Mouse (Mus musculus) limb, embryonic 11.5 days (tissue): ENCODE measurements around the gene Rps25. TPM values are rescaled to one million over a fixed set of nuclear protein-coding genes. Genes with fewer than 3 reads are reported as not detected.
A peak's percentile ranks its signal among the peaks of the same experiment; 100 is the strongest.
"Not testable (repeated sequence)": the region's sequence is repeated elsewhere in the genome, so short reads cannot be mapped to it uniquely, and the experiment has no call there.

Source experiments
- ATAC-seq: fragments of 200-750 bp; cut with Nextera tagmentation; 2 replicates; pipeline ENCODE4 v1.8.0; 2017; ENCODE audit warnings: low read depth; ENCODE audit not compliant: insufficient number of reproducible peaks, low FRiP score, low TSS enrichment
- DNase-seq: peaks from one replicate; pipeline ENCODE4 v3.0.0-alpha.2; 2015; ENCODE audit warnings: low spot score
- H3K27ac ChIP-seq: fragments of 300-500 bp; sonication (generic); replicated peaks from 2 replicates; pipeline ENCODE4 v1.5.1; 2014; ENCODE audit warnings: low read depth, mild to moderate bottlenecking, low read length
- H3K27me3 ChIP-seq: fragments of 300-500 bp; sonication (generic); 2 replicates; pipeline ENCODE4 v1.6.1; 2014; ENCODE audit warnings: mild to moderate bottlenecking, low read length, mixed read lengths; ENCODE audit not compliant: control insufficient read depth, insufficient read depth
- H3K36me3 ChIP-seq: fragments of 300-500 bp; sonication (generic); 2 replicates; pipeline ENCODE4 v1.6.1; 2014; ENCODE audit warnings: mild to moderate bottlenecking, low read length, moderate library complexity, mixed read lengths; ENCODE audit not compliant: control insufficient read depth, insufficient read depth
- H3K4me1 ChIP-seq: fragments of 300-500 bp; sonication (generic); 2 replicates; pipeline ENCODE4 v1.6.1; 2014; ENCODE audit warnings: low read length, mixed read lengths; ENCODE audit not compliant: control insufficient read depth, insufficient read depth
- H3K4me2 ChIP-seq: fragments of 300-500 bp; sonication (generic); 2 replicates; pipeline ENCODE4 v1.6.1; 2014; ENCODE audit warnings: low read depth, mild to moderate bottlenecking, moderate library complexity; ENCODE audit not compliant: severe bottlenecking
- H3K4me3 ChIP-seq: fragments of 300-500 bp; sonication (generic); 2 replicates; pipeline ENCODE4 v1.5.1; 2014; ENCODE audit warnings: low read depth, low read length
- H3K9ac ChIP-seq: fragments of 300-500 bp; sonication (generic); 2 replicates; pipeline ENCODE4 v1.6.1; 2014; ENCODE audit warnings: mild to moderate bottlenecking, low read length
- H3K9me3 ChIP-seq: fragments of 300-500 bp; sonication (generic); 2 replicates; pipeline ENCODE4 v1.6.1; 2016; ENCODE audit warnings: low read length; ENCODE audit not compliant: control insufficient read depth
- WGBS: fragments of 180-500 bp; shearing (Covaris S2); extraction: QIAGEN DNeasy Blood & Tissue Kit; methylation state at CpG from one replicate; pipeline ENCODE4 v1.1.7; 2014; 5-methylcytosine and 5-hydroxymethylcytosine counted together
- polyA plus RNA-seq: library from polyadenylated mRNA; unstranded; fragments of >200 nt; fragmentation: Nextera tagmentation; extraction: Ambion mirVana; gene quantifications from 2 replicates; pipeline ENCODE4 v1.2.1, GENCODE M21; 2014

The Rps25 gene
- polyA plus RNA-seq, 1 experiment from 2014 or later, result 2,256 TPM

DNA sequence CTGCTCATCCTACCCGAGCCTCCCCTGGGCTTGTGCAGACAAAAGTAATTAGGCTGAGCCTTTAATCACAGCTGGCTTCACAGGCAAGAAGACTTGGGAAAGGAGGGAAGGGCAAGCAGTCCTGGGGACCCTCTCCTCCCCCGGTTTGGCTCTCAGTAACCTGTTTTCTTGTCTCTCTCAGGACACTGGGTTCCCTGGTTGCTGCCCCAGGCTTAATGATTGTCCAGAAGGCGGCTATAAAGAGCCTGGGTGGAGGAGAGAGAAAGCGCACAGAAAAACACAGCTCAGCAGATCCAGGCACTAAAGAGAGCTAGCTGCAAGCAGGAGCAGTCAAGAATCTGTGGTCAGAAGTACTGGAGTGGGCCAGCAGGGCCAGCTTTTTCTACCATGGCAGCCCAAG is 8.9 kb upstream of the Rps25 start:
- Histone ChIP-seq H3K27ac (no peak overlapping the region), H3K9me3 (no peaks in the 10 kb centered on the region), H3K27me3 (0 out of 2 replicates have a peak, but pooled peaks cover 2% of the 10 kb centered on the region), H3K9ac (no peak overlapping the region), H3K36me3 (peaks cover 14% of the 10 kb centered on the region), H3K4me2 (no peak overlapping the region), H3K4me3 (no peak overlapping the region), H3K4me1 (peaks cover 9% of the 10 kb centered on the region; the same call in 1 of the 2 replicates)
- DNase-seq (no peak), ATAC-seq (no peak)
- WGBS, result 19% methylated on average over 4 of the region's 4 CpGs

DNA sequence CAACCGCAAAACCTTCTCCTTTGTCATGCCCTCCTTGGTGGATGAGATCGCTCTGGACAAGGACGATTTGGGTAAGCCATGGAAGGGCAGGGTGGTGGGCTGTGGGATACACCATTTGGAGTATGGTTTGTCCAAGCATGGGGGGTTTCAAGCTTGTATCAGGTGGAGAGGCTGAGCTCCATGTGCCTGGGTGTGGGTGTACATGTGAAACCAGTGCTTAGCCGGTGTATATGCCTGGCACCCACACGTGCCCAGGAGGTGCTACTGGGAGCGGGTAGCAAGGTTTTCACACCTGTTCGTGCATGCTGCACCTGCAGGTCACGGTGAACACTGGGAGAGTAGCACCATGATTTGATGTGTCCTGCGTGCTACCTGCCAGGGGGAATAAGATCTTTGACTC is 8.4 kb upstream of the Rps25 start:
- H3K4me2 ChIP-seq, result no peak overlapping the region

DNA sequence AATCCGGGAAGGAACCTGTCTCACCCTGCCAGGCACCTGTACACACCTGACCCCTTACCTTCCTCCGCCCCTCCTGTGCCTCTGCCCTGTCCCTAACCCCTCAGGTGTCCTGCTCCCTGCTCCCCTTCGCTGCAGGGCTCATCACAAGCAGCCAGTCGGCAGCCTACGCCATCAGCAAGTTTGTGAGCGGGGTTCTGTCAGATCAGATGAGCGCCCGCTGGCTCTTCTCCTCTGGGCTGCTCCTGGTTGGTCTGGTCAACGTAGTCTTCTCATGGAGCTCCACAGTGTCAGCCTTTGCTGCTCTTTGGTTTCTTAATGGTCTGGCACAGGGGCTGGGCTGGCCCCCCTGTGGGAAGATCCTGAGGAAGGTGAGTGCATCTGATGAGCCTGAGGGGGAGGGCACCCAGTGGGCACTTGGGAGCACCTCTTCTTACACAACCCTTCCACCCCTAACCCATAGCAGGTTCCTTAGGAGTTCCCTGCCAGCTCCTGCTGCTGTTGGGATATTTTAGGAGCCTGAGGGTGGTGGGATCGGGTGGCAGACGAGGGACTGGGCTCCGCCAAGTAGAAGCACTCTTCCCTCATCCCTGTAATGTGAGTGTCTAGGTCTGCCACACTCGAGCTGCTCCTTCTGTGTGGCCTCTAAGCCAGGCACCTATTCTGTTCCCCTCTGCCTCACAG is 7.7 kb upstream of the Rps25 start:
- H3K9me3 ChIP-seq, result no peaks in the 10 kb centered on the region
- ATAC-seq, result no peak
- peaks cover 21% of the 10 kb centered on the region for H3K36me3 ChIP-seq
- DNase-seq, result no peak
- no peak overlapping the region for H3K9ac ChIP-seq
- 84% methylated on average over 13 of the region's 13 CpGs for WGBS
- H3K4me2 ChIP-seq, result no peak overlapping the region
- no peak overlapping the region for H3K27ac ChIP-seq
- H3K27me3 ChIP-seq, result 0 out of 2 replicates have a peak, but pooled peaks cover 2% of the 10 kb centered on the region
- H3K4me3 ChIP-seq, result no peak overlapping the region
- H3K4me1 ChIP-seq, result peaks cover 9% of the 10 kb centered on the region; the same call in 1 of the 2 replicates

More for the DNA sequence above, 8.4 kb upstream of the Rps25 start:
- DNase-seq (no peak), ATAC-seq (no peak)
- H3K36me3 ChIP-seq, result peaks cover 17% of the 10 kb centered on the region
- peaks cover 9% of the 10 kb centered on the region; the same call in 1 of the 2 replicates for H3K4me1 ChIP-seq
- no peak overlapping the region for H3K4me3 ChIP-seq
- no peak overlapping the region for H3K9ac ChIP-seq
- H3K27me3 ChIP-seq, result 0 out of 2 replicates have a peak, but pooled peaks cover 2% of the 10 kb centered on the region
- 87% methylated on average over 9 of the region's 9 CpGs for WGBS
- H3K9me3 ChIP-seq, result no peaks in the 10 kb centered on the region
- H3K27ac ChIP-seq, result no peak overlapping the region

DNA sequence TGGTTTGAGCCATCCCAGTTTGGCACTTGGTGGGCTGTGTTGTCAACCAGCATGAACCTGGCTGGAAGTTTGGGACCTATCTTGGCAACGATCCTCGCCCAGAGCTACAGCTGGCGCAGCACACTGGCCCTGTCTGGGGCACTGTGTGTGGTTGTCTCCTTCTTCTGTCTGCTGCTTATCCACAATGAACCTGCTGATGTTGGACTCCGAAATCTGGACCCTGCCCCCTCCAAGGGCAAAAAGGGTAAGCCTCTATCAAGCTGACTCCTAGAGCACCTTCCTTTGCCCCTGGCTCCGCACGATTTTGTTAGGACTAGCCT is 7.2 kb upstream of the Rps25 start:
- H3K4me1 ChIP-seq, result peaks cover 9% of the 10 kb centered on the region; the same call in 1 of the 2 replicates
- no peak overlapping the region for H3K9ac ChIP-seq
- no peak overlapping the region for H3K27ac ChIP-seq
- WGBS, result 92% methylated on average over 6 of the region's 6 CpGs
- no peak overlapping the region for H3K4me3 ChIP-seq
- H3K27me3 ChIP-seq, result 0 out of 2 replicates have a peak, but pooled peaks cover 2% of the 10 kb centered on the region
- peaks cover 22% of the 10 kb centered on the region for H3K36me3 ChIP-seq
- H3K4me2 ChIP-seq, result no peak overlapping the region
- H3K9me3 ChIP-seq, result no peaks in the 10 kb centered on the region
- no peak for ATAC-seq
- DNase-seq, result no peak

DNA sequence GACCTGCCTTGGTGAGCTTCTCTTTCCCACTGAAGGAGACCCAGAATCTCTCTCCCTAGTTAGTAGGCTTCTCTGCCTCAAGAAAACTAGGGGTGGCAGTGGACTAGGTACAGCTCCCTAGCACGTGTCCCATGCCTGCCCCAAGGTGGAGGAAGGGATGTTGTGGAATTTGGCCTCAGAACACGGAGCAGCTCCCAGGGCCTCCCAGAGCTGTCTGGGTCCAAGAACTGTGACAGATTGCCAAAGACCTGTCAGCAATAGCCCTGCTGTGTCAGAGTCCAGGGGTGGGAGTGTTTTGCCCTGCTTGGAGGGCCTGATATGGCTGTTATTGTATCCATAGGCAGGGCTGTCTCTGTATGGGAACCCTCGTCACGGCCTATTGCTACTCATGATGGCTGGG is 5.9 kb upstream of the Rps25 start:
- H3K4me1 ChIP-seq, result peaks cover 9% of the 10 kb centered on the region; the same call in 1 of the 2 replicates
- no peak overlapping the region for H3K4me3 ChIP-seq
- H3K27ac ChIP-seq, result no peak overlapping the region
- H3K36me3 ChIP-seq, result peaks cover 25% of the 10 kb centered on the region
- H3K9me3 ChIP-seq, result no peaks in the 10 kb centered on the region
- DNase-seq (no peak), ATAC-seq (no peak)
- 83% methylated on average over 4 of the region's 4 CpGs for WGBS
- no peak overlapping the region for H3K9ac ChIP-seq
- 0 out of 2 replicates have a peak, but pooled peaks cover 2% of the 10 kb centered on the region for H3K27me3 ChIP-seq
- no peak overlapping the region for H3K4me2 ChIP-seq

DNA sequence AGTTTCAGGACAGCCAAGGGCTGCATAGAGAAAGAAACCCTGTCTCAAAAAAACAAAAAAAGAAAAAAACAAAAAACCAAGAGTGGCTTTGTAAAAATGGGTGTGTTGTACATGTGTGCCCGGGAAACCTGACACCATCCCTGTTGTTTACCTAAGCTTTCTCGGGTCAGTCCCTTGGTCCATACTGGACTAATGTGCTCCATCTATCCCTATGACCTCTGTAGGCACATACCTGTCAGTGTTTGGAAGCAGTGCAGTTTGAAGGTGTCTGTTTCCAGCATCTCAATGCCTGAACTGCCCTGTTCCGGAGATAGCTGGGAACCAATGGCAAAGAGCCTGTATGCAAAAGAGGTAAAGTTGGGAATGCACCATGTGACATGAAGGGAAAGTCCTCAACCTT is 1.9 kb upstream of the Rps25 start:
- Histone ChIP-seq H3K4me3 (no peak overlapping the region), H3K4me2 (no peak overlapping the region), H3K9me3 (no peaks in the 10 kb centered on the region), H3K9ac (no peak overlapping the region), H3K36me3 (peaks cover 33% of the 10 kb centered on the region), H3K27ac (no peak overlapping the region), H3K4me1 (no peaks in the 10 kb centered on the region), H3K27me3 (no peaks in the 10 kb centered on the region)
- DNase-seq, result no peak
- ATAC-seq, result no peak
- 79% methylated on average over 3 of the region's 3 CpGs for WGBS

DNA sequence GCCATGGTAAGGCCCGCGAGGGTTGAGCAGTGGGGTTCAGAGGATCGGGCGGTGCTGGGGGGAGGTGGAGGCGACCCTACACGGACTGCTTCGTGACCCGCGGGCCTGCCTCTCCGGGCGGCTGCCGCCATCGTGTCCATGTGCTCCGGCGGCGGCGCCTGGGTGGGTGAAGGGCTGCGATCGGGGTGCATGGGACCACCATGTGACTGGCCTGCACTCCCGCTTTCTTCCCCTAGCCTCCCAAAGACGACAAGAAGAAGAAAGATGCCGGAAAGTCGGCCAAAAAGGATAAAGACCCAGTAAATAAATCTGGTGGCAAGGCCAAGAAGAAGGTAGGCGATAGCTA is 786 bp downstream of the Rps25 start:
- Histone ChIP-seq H3K27ac (peak overlapping the region; percentile 90), H3K4me1 (no peaks in the 10 kb centered on the region), H3K4me2 (peak overlapping the region; percentile 72; the same call in 1 of the 2 replicates), H3K9me3 (no peaks in the 10 kb centered on the region), H3K9ac (peak overlapping the region; percentile 87), H3K36me3 (peaks cover 27% of the 10 kb centered on the region), H3K27me3 (no peaks in the 10 kb centered on the region), H3K4me3 (peak overlapping the region; percentile 84)
- DNase-seq, result no peak
- WGBS, result 0% methylated on average over 24 of the region's 24 CpGs
- no peak; the same call in 1 of the 2 replicates for ATAC-seq

DNA sequence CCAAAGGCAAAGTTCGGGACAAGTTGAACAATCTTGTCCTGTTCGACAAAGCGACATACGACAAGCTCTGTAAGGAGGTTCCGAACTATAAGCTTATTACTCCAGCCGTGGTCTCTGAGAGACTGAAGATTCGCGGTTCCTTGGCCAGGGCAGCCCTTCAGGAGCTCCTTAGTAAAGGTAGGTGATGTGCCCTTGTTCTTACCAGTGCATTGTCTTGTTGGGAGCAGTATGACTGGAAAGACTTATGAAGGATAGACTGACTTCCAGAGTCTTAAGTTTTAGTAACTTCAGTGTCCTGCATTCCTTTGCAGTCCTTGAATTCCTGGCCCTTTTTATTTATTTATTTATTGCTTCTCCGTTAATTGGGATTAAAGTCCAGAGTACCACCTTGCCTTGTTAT is 1.8 kb downstream of the Rps25 start:
- Histone ChIP-seq H3K36me3 (peaks cover 28% of the 10 kb centered on the region), H3K4me3 (peak overlapping the region; percentile 84), H3K4me2 (peak overlapping the region; percentile 72)
- H3K9me3 ChIP-seq, DNase-seq, ATAC-seq, H3K27me3 ChIP-seq, H3K4me1 ChIP-seq, H3K9ac ChIP-seq, H3K27ac ChIP-seq: not testable (repeated sequence)
- WGBS, result 81% methylated on average over 9 of the region's 9 CpGs
